Mouse (Mus musculus) liver, adult 2 months (tissue): ENCODE data around the gene Cbln3. TPM values are rescaled to one million over a fixed set of nuclear protein-coding genes. Genes with fewer than 3 reads are reported as not detected.

ENCODE experiments used
- DNase-seq: peaks from one replicate; pipeline ENCODE4 v3.0.0-alpha.2; 2011; ENCODE audit warnings: low read depth, low spot score; ENCODE audit errors: extremely low read depth
- H3K27ac ChIP-seq: fragments of 200-500 bp; replicated peaks from 2 replicates; pipeline ENCODE4 v1.5.1; 2012; ENCODE audit warnings: low read depth, mild to moderate bottlenecking, control low read depth, inconsistent platforms, low read length; ENCODE audit not compliant: insufficient read depth
- H3K27me3 ChIP-seq: fragments of 200-500 bp; 2 replicates; pipeline ENCODE4 v1.6.1; 2012; ENCODE audit warnings: mild to moderate bottlenecking, moderate library complexity, low read length, inconsistent platforms; ENCODE audit not compliant: control insufficient read depth, insufficient read depth
- H3K36me3 ChIP-seq: fragments of 200-500 bp; 2 replicates; pipeline ENCODE4 v1.6.1; 2012; ENCODE audit warnings: low read length, inconsistent platforms; ENCODE audit not compliant: control insufficient read depth, insufficient read depth
- H3K4me1 ChIP-seq: fragments of 200-500 bp; 2 replicates; pipeline ENCODE4 v1.6.1; 2011; ENCODE audit warnings: low read length; ENCODE audit not compliant: control insufficient read depth, insufficient read depth
- H3K4me3 ChIP-seq: fragments of 200-500 bp; 2 replicates; pipeline ENCODE4 v1.5.1; 2011; ENCODE audit warnings: low read depth, mild to moderate bottlenecking, control low read depth, low read length, moderate library complexity; ENCODE audit not compliant: insufficient read depth
- H3K79me2 ChIP-seq: fragments of 200-500 bp; 2 replicates; pipeline ENCODE4 v1.6.1; 2012; ENCODE audit warnings: inconsistent platforms, mild to moderate bottlenecking, low read length, moderate library complexity; ENCODE audit not compliant: control insufficient read depth, insufficient read depth
- H3K9ac ChIP-seq: fragments of 200-500 bp; 2 replicates; pipeline ENCODE4 v1.6.1; 2012; ENCODE audit warnings: low read depth, mild to moderate bottlenecking, control low read depth, inconsistent platforms, low read length
- CTCF ChIP-seq: fragments of 200-500 bp; IDR thresholded peaks from 2 replicates; pipeline ENCODE4 v1.5.1; 2011; ENCODE audit warnings: low read depth, low read length, control low read depth
- POLR2A ChIP-seq: fragments of 200-500 bp; IDR thresholded peaks from 2 replicates; pipeline ENCODE4 v1.6.1; 2011; ENCODE audit warnings: low read length, control low read depth; ENCODE audit not compliant: insufficient read depth; ENCODE audit errors: extremely low read depth
- WGBS: fragments of 180-500 bp; shearing (Covaris S2); methylation state at CpG from one replicate; pipeline ENCODE4 v1.1.7; 2018; 5-methylcytosine and 5-hydroxymethylcytosine counted together
- polyA plus RNA-seq: library from polyadenylated mRNA; depleted of rRNA; stranded (reverse); fragments of >200 nt; gene quantifications from 2 replicates; pipeline ENCODE4 v1.2.3, GENCODE M21; 2012; rRNA removed
- total RNA-seq: library from RNA; depleted of rRNA; stranded (reverse); fragments of >200 nt; gene quantifications from 2 replicates; pipeline ENCODE4 v1.2.3, GENCODE M21; 2014; rRNA removed

Cbln3 gene
- total and polyA plus RNA-seq, 2 experiments = 0.18 to 0.64 TPM

GRCm38 (mm10) chr14:55834808-55835533 lies 49.2 kb downstream of the Cbln3 start:
- WGBS = 78% methylated on average over 5 of the region's 5 CpGs
- TF ChIP-seq CTCF = no peak
- no peak for TF ChIP-seq POLR2A
- no peak overlapping the region for H3K9ac ChIP-seq
- H3K27me3 ChIP-seq = no peaks in the 10 kb centered on the region
- H3K4me3 ChIP-seq = no peak overlapping the region
- DNase-seq = no peak
- H3K4me1 ChIP-seq = no peaks in the 10 kb centered on the region
- H3K79me2 ChIP-seq = no peaks in the 10 kb centered on the region
- H3K36me3 ChIP-seq = no peaks in the 10 kb centered on the region
- H3K27ac ChIP-seq = no peak overlapping the region

GRCm38 (mm10) chr14:55833126-55833525 lies 51.1 kb downstream of the Cbln3 start:
- no peaks in the 10 kb centered on the region for H3K4me1 ChIP-seq
- no peaks in the 10 kb centered on the region for H3K27me3 ChIP-seq
- WGBS = 85% methylated on average over 4 of the region's 4 CpGs
- H3K79me2 ChIP-seq = no peaks in the 10 kb centered on the region
- H3K27ac ChIP-seq = no peak overlapping the region
- H3K36me3 ChIP-seq = no peaks in the 10 kb centered on the region
- H3K4me3 ChIP-seq = no peak overlapping the region
- no peak for DNase-seq
- TF ChIP-seq CTCF (no peak), POLR2A (no peak)
- H3K9ac ChIP-seq = no peak overlapping the region

- H3K27me3 ChIP-seq = peaks cover under 1% of the 10 kb centered on the region; the same call in 1 of the 2 replicates
- TF ChIP-seq POLR2A (no peak), CTCF (no peak)
- H3K4me3 ChIP-seq = no peak overlapping the region
- 87% methylated on average over 4 of the region's 4 CpGs for WGBS
- no peaks in the 10 kb centered on the region for H3K36me3 ChIP-seq
- DNase-seq = no peak
- no peaks in the 10 kb centered on the region for H3K4me1 ChIP-seq
- H3K9ac ChIP-seq = no peak overlapping the region
- H3K27ac ChIP-seq = no peak overlapping the region
- H3K79me2 ChIP-seq = no peaks in the 10 kb centered on the region
Measured at GRCm38 (mm10) chr14:55830331-55830730, 53.9 kb downstream of the Cbln3 start.

GRCm38 (mm10) chr14:55829854-55830253 lies 54.3 kb downstream of the Cbln3 start:
- no peak for TF ChIP-seq POLR2A
- TF ChIP-seq CTCF = no peak
- WGBS = 94% methylated on average over 16 of the region's 16 CpGs
- H3K27me3 ChIP-seq = peaks cover 4% of the 10 kb centered on the region; the same call in 1 of the 2 replicates
- H3K9ac ChIP-seq = no peak overlapping the region
- H3K4me3 ChIP-seq = no peak overlapping the region
- no peaks in the 10 kb centered on the region for H3K36me3 ChIP-seq
- no peaks in the 10 kb centered on the region for H3K79me2 ChIP-seq
- no peak for DNase-seq
- no peaks in the 10 kb centered on the region for H3K4me1 ChIP-seq
- H3K27ac ChIP-seq = no peak overlapping the region

Other genes starting within 250 kb of the Cbln3 start
Only the 30 nearest of the 31 such genes appear.
- 1.1 and 2.1 TPM in 2 replicates for gene Gm49378, start 246.5 kb downstream of the Cbln3 start, total RNA-seq
- gene Gm49378, start 246.5 kb downstream of the Cbln3 start, polyA plus RNA-seq = 7.0 and 7.9 TPM in 2 replicates
- 46.5 and 62.0 TPM in 2 replicates for gene Tm9sf1, start 240.6 kb downstream of the Cbln3 start, total RNA-seq
- gene Tm9sf1, start 240.6 kb downstream of the Cbln3 start, polyA plus RNA-seq = 66.3 and 70.4 TPM in 2 replicates
- gene Tssk4, start 234.2 kb downstream of the Cbln3 start, total RNA-seq = 0.09 and 0.47 TPM in 2 replicates
- 0.18 and 0.24 TPM in 2 replicates for gene Tssk4, start 234.2 kb downstream of the Cbln3 start, polyA plus RNA-seq
- 10.1 and 10.3 TPM in 2 replicates for gene Mdp1, start 223.9 kb downstream of the Cbln3 start, total RNA-seq
- gene Mdp1, start 223.9 kb downstream of the Cbln3 start, polyA plus RNA-seq = 9.8 and 10.5 TPM in 2 replicates
- 13.1 and 14.9 TPM in 2 replicates for gene Gmpr2, start 212.5 kb downstream of the Cbln3 start, total RNA-seq
- gene Gmpr2, start 212.5 kb downstream of the Cbln3 start, polyA plus RNA-seq = 9.9 and 11.6 TPM in 2 replicates
- 94.7 and 99.4 TPM in 2 replicates for gene Nedd8, start 212.3 kb downstream of the Cbln3 start, total RNA-seq
- gene Nedd8, start 212.3 kb downstream of the Cbln3 start, polyA plus RNA-seq = 209 and 225 TPM in 2 replicates
- gene Tinf2, start 202.6 kb downstream of the Cbln3 start, total RNA-seq = 7.7 and 8.5 TPM in 2 replicates
- gene Tinf2, start 202.6 kb downstream of the Cbln3 start, polyA plus RNA-seq = 8.1 and 8.2 TPM in 2 replicates
- 7.9 and 8.4 TPM in 2 replicates for gene Tgm1, start 170.5 kb downstream of the Cbln3 start, total RNA-seq
- 22.8 and 24.2 TPM in 2 replicates for gene Tgm1, start 170.5 kb downstream of the Cbln3 start, polyA plus RNA-seq
- gene Rabggta, start 162.1 kb downstream of the Cbln3 start, total RNA-seq = 28.7 and 31.5 TPM in 2 replicates
- gene Rabggta, start 162.1 kb downstream of the Cbln3 start, polyA plus RNA-seq = 64.0 and 65.1 TPM in 2 replicates
- gene Dhrs1, start 138.7 kb downstream of the Cbln3 start, total RNA-seq = 109 and 140 TPM in 2 replicates
- 263 and 286 TPM in 2 replicates for gene Dhrs1, start 138.7 kb downstream of the Cbln3 start, polyA plus RNA-seq
- gene Nop9, start 138.7 kb downstream of the Cbln3 start, total RNA-seq = 11.0 and 13.0 TPM in 2 replicates
- 11.8 and 15.1 TPM in 2 replicates for gene Nop9, start 138.7 kb downstream of the Cbln3 start, polyA plus RNA-seq
- gene Cideb, start 125.9 kb downstream of the Cbln3 start, total RNA-seq = 101 and 128 TPM in 2 replicates
- 483 and 586 TPM in 2 replicates for gene Cideb, start 125.9 kb downstream of the Cbln3 start, polyA plus RNA-seq
- 0.74 and 0.94 TPM in 2 replicates for gene Ltb4r2, start 123.0 kb downstream of the Cbln3 start, total RNA-seq
- 1.9 and 2.6 TPM in 2 replicates for gene Ltb4r2, start 123.0 kb downstream of the Cbln3 start, polyA plus RNA-seq
- 0.28 and 0.34 TPM in 2 replicates for gene Ltb4r1, start 118.4 kb downstream of the Cbln3 start, total RNA-seq
- 0.80 and 1.4 TPM in 2 replicates for gene Ltb4r1, start 118.4 kb downstream of the Cbln3 start, polyA plus RNA-seq
- 2.4 and 3.6 TPM in 2 replicates for gene Adcy4, start 100.3 kb downstream of the Cbln3 start, total RNA-seq
- 3.3 and 4.5 TPM in 2 replicates for gene Adcy4, start 100.3 kb downstream of the Cbln3 start, polyA plus RNA-seq
- 0.94 and 1.8 TPM in 2 replicates for gene Ripk3, start 95.5 kb downstream of the Cbln3 start, total RNA-seq
- 1.4 and 4.0 TPM in 2 replicates for gene Ripk3, start 95.5 kb downstream of the Cbln3 start, polyA plus RNA-seq
- 0.18 and 0.60 TPM in 2 replicates for gene Nfatc4, start 61.2 kb downstream of the Cbln3 start, total RNA-seq
- 0.30 and 0.43 TPM in 2 replicates for gene Nfatc4, start 61.2 kb downstream of the Cbln3 start, polyA plus RNA-seq
- 0.65 and 0.81 TPM in 2 replicates for gene Nynrin, start 30.4 kb downstream of the Cbln3 start, total RNA-seq
- 0.66 and 0.71 TPM in 2 replicates for gene Nynrin, start 30.4 kb downstream of the Cbln3 start, polyA plus RNA-seq
- gene Khnyn, start 555 bp upstream of the Cbln3 start, total RNA-seq = 29.8 and 32.5 TPM in 2 replicates
- gene Khnyn, start 555 bp upstream of the Cbln3 start, polyA plus RNA-seq = 13.3 and 15.4 TPM in 2 replicates
- gene Sdr39u1, start 15.9 kb upstream of the Cbln3 start, total RNA-seq = 7.0 and 10.4 TPM in 2 replicates
- 13.4 and 16.1 TPM in 2 replicates for gene Sdr39u1, start 15.9 kb upstream of the Cbln3 start, polyA plus RNA-seq
- not detected in 2 replicates for gene Cma1, start 60.3 kb upstream of the Cbln3 start, total RNA-seq
- gene Cma1, start 60.3 kb upstream of the Cbln3 start, polyA plus RNA-seq = not detected in 2 replicates
- gene Cma2, start 66.6 kb upstream of the Cbln3 start, total RNA-seq = not detected in 2 replicates
- not detected in 2 replicates for gene Cma2, start 66.6 kb upstream of the Cbln3 start, polyA plus RNA-seq
- not detected in 2 replicates for gene Mcpt1, start 133.6 kb upstream of the Cbln3 start, total RNA-seq
- not detected in 2 replicates for gene Mcpt1, start 133.6 kb upstream of the Cbln3 start, polyA plus RNA-seq
- not detected in 2 replicates for gene Mcpt9, start 146.1 kb upstream of the Cbln3 start, total RNA-seq
- not detected in 2 replicates for gene Mcpt9, start 146.1 kb upstream of the Cbln3 start, polyA plus RNA-seq
- gene Mcpt2, start 157.6 kb upstream of the Cbln3 start, total RNA-seq = not detected in 2 replicates
- not detected in 2 replicates for gene Mcpt2, start 157.6 kb upstream of the Cbln3 start, polyA plus RNA-seq
- not detected in 2 replicates for gene Mcpt4, start 177.9 kb upstream of the Cbln3 start, total RNA-seq
- not detected in 2 replicates for gene Mcpt4, start 177.9 kb upstream of the Cbln3 start, polyA plus RNA-seq
- gene Mcpt8, start 200.9 kb upstream of the Cbln3 start, total RNA-seq = not detected in 2 replicates
- not detected in 2 replicates for gene Mcpt8, start 200.9 kb upstream of the Cbln3 start, polyA plus RNA-seq
- not detected in 2 replicates for gene Ctsg, start 218.2 kb upstream of the Cbln3 start, total RNA-seq
- gene Ctsg, start 218.2 kb upstream of the Cbln3 start, polyA plus RNA-seq = not detected in 2 replicates
- gene Gzme, start 236.2 kb upstream of the Cbln3 start, total RNA-seq = not detected in 2 replicates
- gene Gzme, start 236.2 kb upstream of the Cbln3 start, polyA plus RNA-seq = not detected in 2 replicates
- gene Gzmd, start 248.2 kb upstream of the Cbln3 start, total RNA-seq = not detected in 2 replicates
- gene Gzmd, start 248.2 kb upstream of the Cbln3 start, polyA plus RNA-seq = not detected in 2 replicates